Mouse (Mus musculus): ENCODE results near the gene Pamr1.

DNA sequence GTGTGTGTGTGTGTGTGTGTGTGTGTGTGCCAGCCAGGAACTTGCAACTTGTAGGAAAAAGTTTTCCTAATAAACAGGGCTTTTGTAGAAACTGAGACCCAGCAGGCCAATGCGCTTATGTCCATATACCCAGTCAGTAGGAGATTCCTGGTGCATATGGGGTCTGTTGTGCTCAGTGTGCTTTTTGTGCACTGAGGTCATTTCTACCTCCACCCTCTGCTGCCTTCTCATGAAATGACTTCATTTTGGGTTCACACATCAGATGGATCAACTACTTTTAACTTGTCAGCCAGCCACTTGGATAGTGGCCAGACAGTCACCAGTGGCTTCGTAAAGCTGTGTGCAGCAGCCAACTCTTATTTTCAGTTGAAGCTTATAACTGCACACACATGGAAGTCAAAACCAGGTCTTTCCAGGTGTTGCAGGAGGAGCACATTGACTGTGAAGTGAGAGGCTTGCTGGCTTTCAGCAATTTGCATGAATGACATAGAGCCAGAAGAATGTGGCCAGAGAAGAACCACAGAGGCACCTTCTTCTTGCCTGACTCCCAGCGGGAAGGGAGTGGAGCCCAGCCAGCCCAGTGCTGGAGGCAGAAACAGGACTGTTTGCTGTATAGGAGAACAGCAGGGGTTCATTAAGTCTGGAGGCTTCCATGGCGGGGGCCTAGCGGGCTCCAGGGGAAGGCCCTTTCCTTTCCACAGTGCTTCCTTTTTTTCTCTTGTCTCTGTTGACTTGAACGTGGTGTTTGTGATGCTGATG, 5.7 kb upstream of the Pamr1 start:
- TF ChIP-seq CTCF (IDR thresholded peaks at IDR 0.05): no peak
- TF ChIP-seq EP300 (IDR thresholded peaks at IDR 0.05): no peak
